Mouse (Mus musculus) neural tube, embryonic 13.5 days (tissue): ENCODE results near the gene Gm14151. TPM values are rescaled to one million over a fixed set of nuclear protein-coding genes. Genes with fewer than 3 reads are reported as not detected.
"Not testable (repeated sequence)": the region's sequence is repeated elsewhere in the genome, so short reads cannot be mapped to it uniquely, and the experiment has no call there.

Source experiments
- ATAC-seq: fragments of 200-750 bp; cut with Nextera tagmentation; 2 replicates; pipeline ENCODE4 v1.8.0; 2017; ENCODE audit warnings: low read depth, mild to moderate bottlenecking, moderate TSS enrichment, moderate library complexity
- H3K27ac ChIP-seq: fragments of 300-500 bp; sonication (generic); replicated peaks from 2 replicates; pipeline ENCODE4 v1.5.1; 2015; ENCODE audit warnings: moderate library complexity, mild to moderate bottlenecking, inconsistent platforms
- H3K27me3 ChIP-seq: fragments of 300-500 bp; sonication (generic); 2 replicates; pipeline ENCODE4 v1.6.1; 2015; ENCODE audit warnings: mild to moderate bottlenecking, inconsistent platforms
- H3K36me3 ChIP-seq: fragments of 300-500 bp; sonication (generic); 2 replicates; pipeline ENCODE4 v1.6.1; 2015; ENCODE audit warnings: mild to moderate bottlenecking, inconsistent platforms
- H3K4me1 ChIP-seq: fragments of 300-500 bp; sonication (generic); replicated peaks from 2 replicates; pipeline ENCODE4 v1.6.1; 2015; ENCODE audit warnings: inconsistent platforms
- H3K4me2 ChIP-seq: fragments of 300-500 bp; sonication (generic); 2 replicates; pipeline ENCODE4 v1.6.1; 2015; ENCODE audit warnings: inconsistent platforms, mild to moderate bottlenecking, moderate library complexity
- H3K4me3 ChIP-seq: fragments of 300-500 bp; sonication (generic); 2 replicates; pipeline ENCODE4 v1.5.1; 2015; ENCODE audit warnings: mild to moderate bottlenecking, inconsistent platforms
- H3K9ac ChIP-seq: fragments of 300-500 bp; sonication (generic); 2 replicates; pipeline ENCODE4 v1.6.1; 2015; ENCODE audit warnings: moderate library complexity, mild to moderate bottlenecking, inconsistent platforms
- H3K9me3 ChIP-seq: fragments of 300-500 bp; sonication (generic); 2 replicates; pipeline ENCODE4 v1.6.1; 2016; ENCODE audit warnings: inconsistent platforms
- WGBS: fragments of 180-500 bp; shearing (Covaris S2); methylation state at CpG from one replicate; pipeline ENCODE4 v1.1.7; 2015; 5-methylcytosine and 5-hydroxymethylcytosine counted together
- polyA plus RNA-seq: library from polyadenylated mRNA; unstranded; fragments of >200 nt; fragmentation: Nextera tagmentation; extraction: Ambion mirVana; gene quantifications from 2 replicates; pipeline ENCODE4 v1.2.1, GENCODE M21; 2015

The Gm14151 gene
- polyA plus RNA-seq = not detected in 2 replicates

DNA sequence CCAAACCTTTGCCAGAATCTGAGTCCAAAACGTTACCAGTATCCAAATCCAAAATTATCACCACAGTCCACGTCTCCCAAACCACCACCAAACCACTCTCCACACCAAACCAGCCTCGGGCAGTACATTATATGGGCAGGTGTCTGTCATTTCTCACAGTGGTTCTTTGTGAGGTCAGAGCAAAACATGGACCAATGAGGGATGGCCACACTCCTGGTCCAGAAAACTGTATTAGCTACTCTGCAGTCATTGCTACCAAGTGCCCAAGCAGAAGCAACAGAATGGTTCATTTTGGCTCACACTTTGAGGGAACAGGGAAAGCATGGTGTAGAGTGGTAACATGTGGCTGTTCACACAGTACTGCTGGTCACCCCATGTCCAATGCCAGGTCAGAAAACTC, at the start of gene Gm14151:
Gene Gm14151 (minus strand): TSS at position 101 of the 400 bp plus-strand sequence.
- WGBS = no CpG with 5 or more reads among the region's 3 CpGs
- not testable (repeated sequence) for H3K4me1 ChIP-seq, H3K9me3 ChIP-seq, H3K4me3 ChIP-seq, H3K9ac ChIP-seq, H3K27me3 ChIP-seq, ATAC-seq, H3K36me3 ChIP-seq, H3K27ac ChIP-seq, H3K4me2 ChIP-seq

GRCm38 (mm10) chr2:151097945-151098344, 5.8 kb upstream of the Gm14151 start, which contains the start of gene Gm14147:
Gene Gm14147, plus strand, starts transcription at chr2:151098245.
- not testable (repeated sequence) for H3K4me2 ChIP-seq, H3K36me3 ChIP-seq, H3K9ac ChIP-seq, H3K9me3 ChIP-seq, H3K27me3 ChIP-seq, ATAC-seq, H3K4me1 ChIP-seq, H3K27ac ChIP-seq, H3K4me3 ChIP-seq
- WGBS = no CpG with 5 or more reads among the region's 3 CpGs

DNA sequence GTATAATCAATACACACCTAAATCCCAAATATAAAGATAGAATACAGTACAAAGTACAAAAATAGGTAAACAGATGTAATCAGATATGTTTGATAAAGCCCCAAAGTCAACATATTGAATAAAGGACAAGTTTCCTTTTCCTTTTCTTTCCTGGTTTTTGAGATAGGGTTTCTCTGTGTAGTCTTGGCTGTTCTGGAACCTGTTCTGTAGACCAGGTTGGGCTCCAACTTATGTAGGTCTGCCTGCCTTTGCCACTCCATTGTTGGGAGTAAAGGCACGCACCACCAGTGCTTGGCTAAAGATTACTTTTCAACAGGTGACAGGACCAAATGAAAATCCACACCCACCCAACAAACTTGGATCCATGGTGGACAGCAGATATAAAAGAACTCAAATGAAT, 35.5 kb downstream of the Gm14151 start:
- H3K4me2 ChIP-seq = no peak overlapping the region
- no peaks in the 10 kb centered on the region for H3K36me3 ChIP-seq
- 84% methylated on average over 1 of the region's 1 CpGs for WGBS
- H3K4me1 ChIP-seq = no peaks in the 10 kb centered on the region
- no peaks in the 10 kb centered on the region for H3K9me3 ChIP-seq
- no peaks in the 10 kb centered on the region for H3K27me3 ChIP-seq
- no peak for ATAC-seq
- H3K4me3 ChIP-seq = no peak overlapping the region
- no peak overlapping the region for H3K9ac ChIP-seq
- no peak overlapping the region for H3K27ac ChIP-seq

DNA sequence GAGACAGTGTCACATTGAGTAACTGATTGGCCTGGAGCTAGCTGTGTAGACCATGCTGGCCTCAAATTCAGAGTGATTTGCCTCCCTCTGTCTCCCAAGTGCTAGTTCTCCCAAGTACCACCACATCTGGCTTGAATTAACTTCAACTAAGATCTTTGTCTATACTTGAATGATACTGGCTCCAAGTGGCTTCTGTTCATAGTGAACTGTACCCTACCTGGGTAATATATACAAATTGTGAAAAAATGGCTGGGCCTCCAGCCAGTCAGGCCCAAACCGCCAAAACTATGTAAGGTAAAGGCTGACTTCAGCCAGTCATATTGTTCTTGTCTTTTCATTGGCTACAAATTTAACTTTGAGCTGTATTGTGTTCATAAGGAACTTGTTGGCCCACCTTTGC, 51.7 kb downstream of the Gm14151 start:
- no peak overlapping the region for H3K9ac ChIP-seq
- no peak overlapping the region; the same call in 1 of the 2 replicates for H3K4me2 ChIP-seq
- H3K36me3 ChIP-seq = no peaks in the 10 kb centered on the region
- WGBS = 90% methylated on average over 1 of the region's 1 CpGs
- ATAC-seq = no peak
- no peak overlapping the region for H3K4me3 ChIP-seq
- no peak overlapping the region for H3K27ac ChIP-seq
- H3K27me3 ChIP-seq = no peaks in the 10 kb centered on the region
- no peaks in the 10 kb centered on the region for H3K9me3 ChIP-seq
- H3K4me1 ChIP-seq = peaks cover 17% of the 10 kb centered on the region

DNA sequence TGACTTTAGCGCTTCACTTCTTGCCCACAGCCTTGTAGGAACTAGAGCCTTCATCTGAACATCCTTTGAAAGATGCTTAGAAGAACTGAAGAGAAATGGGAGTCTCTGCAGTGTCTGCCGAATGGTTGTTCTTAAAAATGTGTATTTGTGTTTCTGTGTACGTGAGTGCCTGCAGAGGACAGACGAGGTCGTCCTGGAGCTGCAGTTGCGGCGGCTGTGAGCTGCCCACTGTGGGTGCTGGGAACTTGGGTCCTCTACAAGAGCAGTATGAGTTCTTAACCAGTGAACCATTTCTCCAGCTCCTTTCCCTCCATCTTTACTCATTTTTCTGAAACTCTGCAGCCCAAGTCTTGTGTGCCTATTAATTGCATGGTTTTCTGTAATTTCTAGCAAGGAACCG, 52.4 kb downstream of the Gm14151 start:
- Histone ChIP-seq H3K27ac (peak overlapping the region; percentile 77), H3K9me3 (no peaks in the 10 kb centered on the region), H3K4me3 (peak overlapping the region; percentile 91), H3K36me3 (no peaks in the 10 kb centered on the region), H3K4me2 (peak overlapping the region; percentile 66), H3K27me3 (no peaks in the 10 kb centered on the region), H3K9ac (peak overlapping the region; percentile 96), H3K4me1 (peaks cover 17% of the 10 kb centered on the region)
- WGBS = 46% methylated on average over 8 of the region's 8 CpGs
- ATAC-seq = peak; percentile 51

GRCm38 (mm10) chr2:151039232-151039695, 52.9 kb downstream of the Gm14151 start, which contains the start of the genes Ninl and Nanp:
Gene Ninl, minus strand, starts transcription at chr2:151039382.
Gene Nanp, minus strand, starts transcription at chr2:151039398.
- H3K4me3 ChIP-seq = peak within 1 kb of the TSS; percentile 91
- WGBS = 1% methylated on average over 34 of the region's 34 CpGs
- peak within 1 kb of the TSS; percentile 77 for H3K27ac ChIP-seq

DNA sequence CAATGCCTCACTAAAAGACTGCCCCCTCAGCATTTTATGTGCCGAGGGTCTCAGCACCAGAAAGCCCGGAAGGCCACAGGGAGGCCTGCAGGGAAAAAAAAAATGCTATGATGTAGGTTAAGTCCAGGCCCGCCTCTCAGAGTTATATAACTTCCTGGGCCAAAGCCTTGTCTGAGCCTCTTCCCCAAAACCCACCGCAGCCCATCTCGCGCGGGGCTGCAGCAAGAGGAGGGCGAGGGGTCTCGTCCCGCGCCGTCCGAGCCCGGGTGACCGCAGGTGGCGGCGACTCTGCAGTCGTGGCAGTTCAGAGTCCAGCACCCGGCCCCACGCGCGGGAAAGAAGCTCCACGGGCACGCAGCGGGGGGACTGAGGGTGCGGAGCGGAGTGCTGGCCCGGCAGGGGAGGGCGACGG, 53.3 kb downstream of the Gm14151 start:
- peak overlapping the region; percentile 96 for H3K9ac ChIP-seq
- H3K27me3 ChIP-seq = no peaks in the 10 kb centered on the region
- H3K4me3 ChIP-seq = peak overlapping the region; percentile 91
- peak; percentile 85; the same call in 1 of the 2 replicates for ATAC-seq
- H3K27ac ChIP-seq = peak overlapping the region; percentile 75
- 0% methylated on average over 30 of the region's 30 CpGs for WGBS
- H3K4me2 ChIP-seq = peak overlapping the region; percentile 66
- H3K36me3 ChIP-seq = no peaks in the 10 kb centered on the region
- H3K9me3 ChIP-seq = no peaks in the 10 kb centered on the region
- peaks cover 17% of the 10 kb centered on the region for H3K4me1 ChIP-seq

More at GRCm38 (mm10) chr2:151039232-151039695, 52.9 kb downstream of the Gm14151 start, which contains the start of the genes Ninl and Nanp:
- H3K9ac ChIP-seq = peak within 1 kb of the TSS; percentile 96
- H3K36me3 ChIP-seq = no peaks in the 10 kb centered on the region
- H3K4me1 ChIP-seq = peaks cover 17% of the 10 kb centered on the region
- H3K4me2 ChIP-seq = peak within 1 kb of the TSS; percentile 66
- no peaks in the 10 kb centered on the region for H3K9me3 ChIP-seq
- ATAC-seq = peak; percentile 97
- no peaks in the 10 kb centered on the region for H3K27me3 ChIP-seq

DNA sequence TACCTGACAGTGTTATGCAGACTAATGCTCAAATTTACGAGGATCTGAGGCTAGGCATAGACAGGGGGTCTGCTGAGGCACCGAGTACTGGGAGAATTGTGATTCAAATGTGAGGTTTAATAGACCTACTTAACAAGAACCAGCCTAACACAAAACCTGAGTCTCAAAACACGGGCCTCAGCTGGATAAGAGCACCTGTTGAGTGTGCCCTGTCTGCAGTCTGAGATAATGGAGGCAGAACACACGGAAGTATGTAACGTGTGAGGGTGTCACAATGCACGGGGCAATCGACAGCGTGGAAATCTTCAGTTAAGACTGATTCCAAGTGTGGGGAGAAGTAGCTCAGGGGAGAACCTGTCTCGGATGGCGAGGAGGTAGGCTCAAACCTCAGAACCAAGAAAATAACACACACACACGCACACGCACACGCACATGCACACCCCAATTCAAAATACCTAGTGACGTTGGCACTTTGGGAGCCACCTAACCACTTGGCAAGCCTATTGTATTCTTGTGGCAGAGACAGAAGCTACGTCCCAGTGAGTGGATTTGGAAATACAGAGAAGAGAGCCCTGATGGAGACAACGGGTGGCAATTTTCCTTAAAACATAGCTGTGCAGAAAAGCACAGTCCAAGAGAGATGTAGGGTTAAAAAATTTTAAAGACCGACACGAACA, 54.1 kb downstream of the Gm14151 start:
- Histone ChIP-seq H3K4me1 (peaks cover 17% of the 10 kb centered on the region), H3K27ac (no peak overlapping the region)

DNA sequence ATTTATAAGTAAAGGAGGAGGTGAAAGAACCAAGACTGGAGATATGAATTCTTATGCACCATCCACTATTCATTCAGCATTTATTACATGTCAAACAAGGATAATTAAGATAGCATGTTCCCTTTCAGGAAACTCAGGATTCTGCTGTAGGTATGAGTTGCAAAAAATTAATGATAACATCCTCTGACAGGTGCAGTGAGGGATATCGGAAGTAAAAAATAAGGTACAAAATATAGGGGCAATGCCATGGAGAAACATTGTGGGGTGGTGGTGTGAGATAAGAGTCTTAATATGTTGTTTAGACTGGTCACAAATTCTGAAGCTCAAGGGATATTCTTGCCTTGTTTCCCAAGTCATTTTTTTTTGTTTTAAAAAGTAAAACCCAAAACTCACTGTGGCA, 54.9 kb downstream of the Gm14151 start:
- no peaks in the 10 kb centered on the region for H3K9me3 ChIP-seq
- H3K4me2 ChIP-seq = peak overlapping the region; percentile 66; the same call in 1 of the 2 replicates
- H3K27ac ChIP-seq = no peak overlapping the region
- 98% methylated on average over 1 of the region's 1 CpGs for WGBS
- ATAC-seq = no peak
- no peaks in the 10 kb centered on the region for H3K27me3 ChIP-seq
- H3K4me1 ChIP-seq = peaks cover 17% of the 10 kb centered on the region
- H3K4me3 ChIP-seq = no peak overlapping the region
- H3K36me3 ChIP-seq = no peaks in the 10 kb centered on the region
- H3K9ac ChIP-seq = no peak overlapping the region

More for the DNA sequence above, 54.1 kb downstream of the Gm14151 start:
- no peak for ATAC-seq
- 59% methylated on average over 18 of the region's 18 CpGs for WGBS
- Histone ChIP-seq H3K9ac (peak overlapping the region; percentile 96), H3K27me3 (no peaks in the 10 kb centered on the region), H3K4me2 (peak overlapping the region; percentile 66), H3K36me3 (no peaks in the 10 kb centered on the region), H3K9me3 (no peaks in the 10 kb centered on the region), H3K4me3 (peak overlapping the region; percentile 91)

Other genes with a start within 250 kb of the Gm14151 start
- 108 and 109 TPM in 2 replicates for gene Abhd12, start 187.6 kb downstream of the Gm14151 start, polyA plus RNA-seq
- 18.5 and 21.4 TPM in 2 replicates for gene Gins1, start 186.9 kb downstream of the Gm14151 start, polyA plus RNA-seq
- 5.3 and 6.4 TPM in 2 replicates for gene Ninl, start 53.0 kb downstream of the Gm14151 start, polyA plus RNA-seq
- gene Nanp, start 53.0 kb downstream of the Gm14151 start, polyA plus RNA-seq = 29.5 and 32.4 TPM in 2 replicates
- gene Gm14147, start 5.9 kb upstream of the Gm14151 start, polyA plus RNA-seq = not detected in 2 replicates